Mouse (Mus musculus) midbrain, embryonic 11.5 days (tissue): ENCODE results near the gene Ergic1. TPM values are rescaled to one million over a fixed set of nuclear protein-coding genes. Genes with fewer than 3 reads are reported as not detected.

ENCODE experiments used
- ATAC-seq: fragments of 200-750 bp; cut with Nextera tagmentation; 2 replicates; pipeline ENCODE4 v1.8.0; 2017; ENCODE audit warnings: moderate TSS enrichment, moderate library complexity; ENCODE audit not compliant: low FRiP score
- DNase-seq: peaks from one replicate; pipeline ENCODE4 v3.0.0; 2015; ENCODE audit warnings: low spot score; ENCODE audit errors: missing footprints
- H3K27ac ChIP-seq: fragments of 300-500 bp; sonication (generic); 2 replicates; pipeline ENCODE4 v1.5.1; 2014; ENCODE audit warnings: low read depth, low read length
- H3K27me3 ChIP-seq: fragments of 300-500 bp; sonication (generic); 2 replicates; pipeline ENCODE4 v1.6.1; 2014; ENCODE audit warnings: mild to moderate bottlenecking, low read length, moderate library complexity, mixed read lengths; ENCODE audit not compliant: control insufficient read depth, insufficient read depth
- H3K36me3 ChIP-seq: fragments of 300-500 bp; sonication (generic); 2 replicates; pipeline ENCODE4 v1.6.1; 2014; ENCODE audit warnings: mild to moderate bottlenecking, low read length, moderate library complexity, mixed read lengths; ENCODE audit not compliant: control insufficient read depth, insufficient read depth
- H3K4me1 ChIP-seq: fragments of 300-500 bp; sonication (generic); 2 replicates; pipeline ENCODE4 v1.6.1; 2014; ENCODE audit warnings: low read length; ENCODE audit not compliant: control insufficient read depth, insufficient read depth
- H3K4me2 ChIP-seq: fragments of 300-500 bp; sonication (generic); 2 replicates; pipeline ENCODE4 v1.6.1; 2014; ENCODE audit warnings: mild to moderate bottlenecking, moderate library complexity
- H3K4me3 ChIP-seq: fragments of 300-500 bp; sonication (generic); 2 replicates; pipeline ENCODE4 v1.5.1; 2014; ENCODE audit warnings: low read depth, low read length
- H3K9ac ChIP-seq: fragments of 300-500 bp; sonication (generic); 2 replicates; pipeline ENCODE4 v1.6.1; 2014; ENCODE audit warnings: low read length
- H3K9me3 ChIP-seq: fragments of 300-500 bp; sonication (generic); 2 replicates; pipeline ENCODE4 v1.6.1; 2016; ENCODE audit warnings: low read length; ENCODE audit not compliant: control insufficient read depth
- WGBS: fragments of 180-500 bp; shearing (Covaris S2); extraction: QIAGEN DNeasy Blood & Tissue Kit; methylation state at CpG from one replicate; pipeline ENCODE4 v1.1.7; 2014; 5-methylcytosine and 5-hydroxymethylcytosine counted together
- polyA plus RNA-seq: library from polyadenylated mRNA; unstranded; fragments of >200 nt; fragmentation: Nextera tagmentation; extraction: Ambion mirVana; gene quantifications from 2 replicates; pipeline ENCODE4 v1.2.1, GENCODE M21; 2014

Gene Ergic1
- polyA plus RNA-seq, 1 experiment from 2014 or later, result 129 TPM

DNA sequence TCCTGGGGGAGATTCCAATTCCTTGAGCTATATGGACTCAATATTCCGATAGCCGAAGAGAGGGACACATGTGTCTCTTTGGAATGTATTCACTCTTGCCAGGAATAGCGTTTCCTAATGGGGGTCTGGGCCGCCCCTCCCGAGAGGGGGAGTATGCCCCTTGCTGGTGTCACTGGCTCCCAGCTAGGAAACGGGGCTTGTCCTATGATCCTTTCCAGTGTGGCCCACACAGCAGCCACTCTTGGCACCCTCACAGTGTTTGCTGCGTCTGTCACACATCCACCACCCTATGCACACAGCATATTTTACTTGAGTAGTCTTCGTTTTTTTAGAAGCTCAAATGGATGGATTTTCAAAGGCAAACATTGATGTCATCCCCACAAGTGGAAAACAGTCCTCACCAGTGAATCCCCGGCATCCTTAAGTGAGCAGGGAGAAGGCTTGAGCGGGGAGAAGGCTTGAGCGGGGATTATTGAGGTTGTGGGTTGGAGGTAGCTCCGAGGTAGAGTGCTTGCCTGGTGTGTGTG lies 26.7 kb downstream of the Ergic1 start:
- Histone ChIP-seq H3K4me3 (no peak overlapping the region), H3K4me1 (no peaks in the 10 kb centered on the region), H3K27me3 (no peaks in the 10 kb centered on the region), H3K27ac (no peak overlapping the region), H3K36me3 (0 out of 2 replicates have a peak, but pooled peaks cover under 1% of the 10 kb centered on the region), H3K9me3 (no peaks in the 10 kb centered on the region), H3K4me2 (no peak overlapping the region), H3K9ac (no peak overlapping the region)
- WGBS, result 88% methylated on average over 12 of the region's 12 CpGs
- no peak for DNase-seq
- ATAC-seq, result no peak

GRCm38 (mm10) chr17:26592510-26592909 lies 31.2 kb downstream of the Ergic1 start:
- 0 out of 2 replicates have a peak, but pooled peaks cover 2% of the 10 kb centered on the region for H3K36me3 ChIP-seq
- 96% methylated on average over 4 of the region's 4 CpGs for WGBS

DNA sequence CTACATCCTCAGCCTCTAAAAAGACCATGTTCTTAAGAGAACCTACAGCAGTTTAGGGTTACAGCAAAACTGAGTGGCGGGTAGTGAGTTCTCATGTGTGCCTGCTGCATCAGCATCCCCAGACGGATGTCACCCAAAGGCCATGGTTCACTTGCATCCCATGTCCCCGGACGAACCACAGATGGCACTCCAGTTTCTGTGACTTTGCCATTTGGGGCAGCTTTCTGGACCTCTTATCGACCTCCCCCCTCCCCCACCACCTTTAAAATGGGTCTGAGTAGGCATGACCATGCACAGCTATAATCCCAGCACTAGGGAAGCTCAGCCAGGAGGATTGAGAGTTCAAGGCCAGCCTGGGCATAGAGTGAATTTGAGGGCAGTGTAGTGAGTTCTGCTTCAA lies 31.9 kb downstream of the Ergic1 start:
- no peaks in the 10 kb centered on the region for H3K27me3 ChIP-seq
- H3K36me3 ChIP-seq, result 0 out of 2 replicates have a peak, but pooled peaks cover 2% of the 10 kb centered on the region
- no peaks in the 10 kb centered on the region for H3K9me3 ChIP-seq
- ATAC-seq (no peak), DNase-seq (no peak)
- H3K27ac ChIP-seq, result no peak overlapping the region
- no peak overlapping the region for H3K4me2 ChIP-seq
- H3K4me1 ChIP-seq, result no peaks in the 10 kb centered on the region
- H3K4me3 ChIP-seq, result no peak overlapping the region
- no peak overlapping the region for H3K9ac ChIP-seq
- WGBS, result 93% methylated on average over 5 of the region's 5 CpGs

More at GRCm38 (mm10) chr17:26592510-26592909, 31.2 kb downstream of the Ergic1 start:
- Histone ChIP-seq H3K4me3 (no peak overlapping the region), H3K9me3 (no peaks in the 10 kb centered on the region), H3K4me1 (no peaks in the 10 kb centered on the region), H3K27me3 (no peaks in the 10 kb centered on the region), H3K4me2 (no peak overlapping the region), H3K9ac (no peak overlapping the region), H3K27ac (no peak overlapping the region)
- DNase-seq (no peak), ATAC-seq (no peak)

DNA sequence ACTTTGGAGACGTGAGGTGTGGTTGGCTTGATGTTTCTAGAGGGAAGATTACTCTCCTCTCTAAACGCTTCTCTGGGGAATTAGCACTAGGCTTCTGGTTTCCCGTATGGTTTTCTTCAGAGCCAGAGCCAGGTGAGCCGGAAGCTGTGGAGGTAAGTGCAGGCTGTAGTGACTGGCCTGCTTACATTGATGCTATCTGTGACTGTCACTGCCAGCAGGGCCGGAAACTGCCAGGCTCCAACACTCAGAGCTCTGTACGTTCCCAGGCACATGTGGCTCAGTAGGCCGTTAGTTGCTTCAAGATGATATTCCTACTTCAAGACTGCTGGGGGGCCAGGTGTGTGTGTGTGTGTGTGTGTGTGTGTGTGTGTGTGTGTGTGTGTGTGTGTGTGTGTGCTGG lies 32.9 kb downstream of the Ergic1 start:
- WGBS, result 92% methylated on average over 7 of the region's 7 CpGs
- DNase-seq, result no peak
- no peaks in the 10 kb centered on the region for H3K4me1 ChIP-seq

DNA sequence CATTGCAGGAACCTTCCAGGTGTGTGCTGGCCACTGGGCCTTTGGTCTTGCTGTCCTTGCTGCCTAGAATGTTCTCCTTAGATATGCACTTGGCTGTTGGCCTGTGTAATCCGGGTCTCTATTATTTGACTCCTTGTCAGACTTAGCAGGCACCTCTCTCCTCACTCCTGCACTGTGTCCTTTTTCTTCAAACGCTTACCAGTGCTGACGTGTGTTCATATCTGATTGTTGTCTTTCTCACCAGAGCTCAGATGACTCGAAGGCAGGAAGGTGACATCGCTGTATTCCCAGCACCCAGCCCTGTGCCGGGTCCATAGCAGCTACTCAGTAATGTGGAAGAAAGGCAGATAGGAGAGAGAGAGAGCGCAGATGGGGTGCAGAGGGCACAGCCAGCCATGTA lies 33.7 kb downstream of the Ergic1 start:
- WGBS, result 82% methylated on average over 7 of the region's 7 CpGs
- H3K4me1 ChIP-seq, result no peaks in the 10 kb centered on the region
- H3K9ac ChIP-seq, result no peak overlapping the region
- H3K9me3 ChIP-seq, result no peaks in the 10 kb centered on the region
- no peak overlapping the region for H3K4me2 ChIP-seq
- no peaks in the 10 kb centered on the region for H3K27me3 ChIP-seq
- no peak overlapping the region for H3K27ac ChIP-seq
- no peak for ATAC-seq
- H3K4me3 ChIP-seq, result no peak overlapping the region
- H3K36me3 ChIP-seq, result 0 out of 2 replicates have a peak, but pooled peaks cover 2% of the 10 kb centered on the region
- DNase-seq, result no peak

More for the DNA sequence above, 32.9 kb downstream of the Ergic1 start:
- no peak overlapping the region for H3K4me2 ChIP-seq
- H3K9me3 ChIP-seq, result no peaks in the 10 kb centered on the region
- no peak overlapping the region for H3K27ac ChIP-seq
- 0 out of 2 replicates have a peak, but pooled peaks cover 2% of the 10 kb centered on the region for H3K36me3 ChIP-seq
- no peak for ATAC-seq
- H3K27me3 ChIP-seq, result no peaks in the 10 kb centered on the region
- no peak overlapping the region for H3K4me3 ChIP-seq
- no peak overlapping the region for H3K9ac ChIP-seq

DNA sequence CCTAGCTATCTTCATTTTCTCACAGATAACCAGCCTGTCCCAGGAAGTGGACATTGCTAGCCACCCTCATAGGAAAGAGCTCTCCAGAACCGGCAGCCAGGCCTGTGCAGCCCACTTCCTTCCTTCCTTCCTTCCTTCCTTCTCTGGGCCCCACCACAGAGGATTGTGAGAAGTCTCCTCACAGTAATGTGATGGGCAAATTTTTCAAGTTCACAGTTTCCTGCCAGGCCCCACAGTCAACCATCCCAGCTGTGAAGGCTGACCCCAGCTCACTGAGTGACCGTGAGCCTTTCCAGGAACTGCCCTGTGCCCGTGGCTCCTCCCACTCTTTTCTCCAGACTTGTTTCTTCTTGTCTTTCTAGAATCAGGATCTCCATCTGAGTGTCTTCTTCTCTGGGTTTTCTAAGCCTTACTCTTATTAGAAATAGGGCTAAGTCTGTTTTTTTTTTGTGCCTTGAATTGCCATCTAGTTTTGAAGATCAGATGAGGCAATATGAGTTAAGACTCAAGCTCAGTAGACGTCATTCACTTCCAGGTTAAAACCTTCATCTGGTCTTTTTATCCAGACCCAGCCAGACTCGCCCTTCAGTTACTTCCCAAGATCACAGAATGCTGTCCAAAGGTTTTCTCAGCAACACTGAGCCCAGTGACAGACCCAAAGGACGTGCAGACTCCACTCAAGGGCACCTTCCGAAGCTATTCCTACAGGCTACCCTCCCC lies 34.3 kb downstream of the Ergic1 start:
- no peak for DNase-seq
- Histone ChIP-seq H3K9me3 (no peaks in the 10 kb centered on the region), H3K4me2 (no peak overlapping the region), H3K27me3 (no peaks in the 10 kb centered on the region), H3K4me1 (no peaks in the 10 kb centered on the region), H3K4me3 (no peak overlapping the region), H3K36me3 (0 out of 2 replicates have a peak, but pooled peaks cover 2% of the 10 kb centered on the region), H3K9ac (no peak overlapping the region), H3K27ac (no peak overlapping the region)
- ATAC-seq, result no peak
- WGBS, result 73% methylated on average over 7 of the region's 7 CpGs

DNA sequence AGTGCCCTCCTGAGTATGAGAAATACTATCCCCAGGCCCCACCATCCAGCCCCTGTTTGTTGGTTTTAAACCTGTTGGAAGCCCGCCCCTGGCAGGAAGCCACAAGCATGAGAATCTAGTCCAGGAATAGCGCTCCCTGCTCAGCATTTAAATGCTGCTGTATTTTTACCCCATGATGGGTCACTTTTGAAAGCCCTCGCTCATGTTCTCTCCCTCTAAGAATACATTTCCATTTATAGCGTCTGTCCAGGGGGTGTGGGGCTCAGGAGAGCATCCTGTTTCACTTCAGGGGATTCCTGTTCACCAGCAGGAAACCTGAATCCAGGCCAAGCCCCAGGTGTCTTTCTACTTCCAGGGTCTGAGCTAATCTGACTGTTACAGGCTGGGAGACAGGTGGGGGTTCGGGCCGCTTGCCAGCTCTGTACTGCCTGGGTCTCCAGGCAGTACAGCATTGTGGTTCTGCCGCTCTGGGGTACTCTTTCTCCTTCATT lies 34.9 kb downstream of the Ergic1 start:
- DNase-seq (no peak), ATAC-seq (no peak)
- Histone ChIP-seq H3K27ac (no peak overlapping the region), H3K4me1 (no peaks in the 10 kb centered on the region), H3K36me3 (0 out of 2 replicates have a peak, but pooled peaks cover 2% of the 10 kb centered on the region), H3K9me3 (no peaks in the 10 kb centered on the region), H3K4me2 (no peak overlapping the region), H3K4me3 (no peak overlapping the region), H3K27me3 (no peaks in the 10 kb centered on the region), H3K9ac (no peak overlapping the region)
- 54% methylated on average over 7 of the region's 7 CpGs for WGBS

DNA sequence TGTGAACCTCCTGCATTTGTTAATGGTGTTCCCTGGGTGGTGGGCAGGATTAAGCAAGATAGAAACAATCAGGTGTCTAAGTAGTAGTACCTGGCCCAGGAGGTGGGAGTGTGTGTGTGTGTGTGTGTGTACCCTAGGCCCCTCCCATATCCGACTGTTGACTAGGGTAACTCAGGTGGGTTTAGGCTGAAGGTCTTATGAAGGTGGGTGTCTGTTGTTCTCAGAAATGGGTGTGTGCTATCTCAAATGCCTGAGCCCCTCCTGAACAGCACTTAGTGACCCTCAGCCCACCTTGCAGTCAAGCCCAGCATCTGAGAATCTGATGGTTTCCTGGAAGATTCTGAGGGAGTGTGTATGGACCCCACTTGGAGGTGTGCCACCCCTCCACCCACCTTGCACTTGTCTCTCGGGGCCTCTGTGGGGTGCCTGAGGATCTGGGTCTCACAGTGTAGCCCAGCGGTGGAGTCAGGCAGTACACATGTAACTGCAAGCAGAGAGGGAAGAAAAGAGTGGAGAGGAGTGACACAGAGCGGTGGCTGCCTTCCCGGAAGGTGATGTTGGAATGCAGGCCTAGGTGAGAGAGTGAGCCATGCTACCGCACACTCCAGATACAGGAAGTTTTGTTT lies 35.7 kb downstream of the Ergic1 start:
- Histone ChIP-seq H3K9me3 (no peaks in the 10 kb centered on the region), H3K4me2 (no peak overlapping the region), H3K4me3 (no peak overlapping the region), H3K36me3 (0 out of 2 replicates have a peak, but pooled peaks cover 2% of the 10 kb centered on the region), H3K4me1 (peaks cover 5% of the 10 kb centered on the region), H3K27me3 (no peaks in the 10 kb centered on the region), H3K9ac (no peak overlapping the region), H3K27ac (no peak overlapping the region)
- WGBS, result 87% methylated on average over 6 of the region's 6 CpGs
- ATAC-seq (no peak), DNase-seq (no peak)

- Histone ChIP-seq H3K4me2 (no peak overlapping the region), H3K4me1 (peaks cover 5% of the 10 kb centered on the region), H3K36me3 (no peaks in the 10 kb centered on the region), H3K4me3 (no peak overlapping the region), H3K9ac (no peak overlapping the region), H3K9me3 (no peaks in the 10 kb centered on the region), H3K27me3 (no peaks in the 10 kb centered on the region), H3K27ac (no peak overlapping the region)
- no peak for ATAC-seq
- no peak for DNase-seq
- WGBS, result 94% methylated on average over 5 of the region's 5 CpGs
These were observed 37.6 kb downstream of the Ergic1 start for GRCm38 (mm10) chr17:26598845-26599244.
